Mouse (Mus musculus) embryo, embryonic 10.5 days (tissue): Measurements from ENCODE around the gene Irak3.
A peak's percentile ranks its signal among the peaks of the same experiment; 100 is the strongest.

Experiments
- DNase-seq: peaks from one replicate; pipeline ENCODE4 v3.0.0-alpha.2; 2015; ENCODE audit warnings: low spot score

Gene Irak3

DNA sequence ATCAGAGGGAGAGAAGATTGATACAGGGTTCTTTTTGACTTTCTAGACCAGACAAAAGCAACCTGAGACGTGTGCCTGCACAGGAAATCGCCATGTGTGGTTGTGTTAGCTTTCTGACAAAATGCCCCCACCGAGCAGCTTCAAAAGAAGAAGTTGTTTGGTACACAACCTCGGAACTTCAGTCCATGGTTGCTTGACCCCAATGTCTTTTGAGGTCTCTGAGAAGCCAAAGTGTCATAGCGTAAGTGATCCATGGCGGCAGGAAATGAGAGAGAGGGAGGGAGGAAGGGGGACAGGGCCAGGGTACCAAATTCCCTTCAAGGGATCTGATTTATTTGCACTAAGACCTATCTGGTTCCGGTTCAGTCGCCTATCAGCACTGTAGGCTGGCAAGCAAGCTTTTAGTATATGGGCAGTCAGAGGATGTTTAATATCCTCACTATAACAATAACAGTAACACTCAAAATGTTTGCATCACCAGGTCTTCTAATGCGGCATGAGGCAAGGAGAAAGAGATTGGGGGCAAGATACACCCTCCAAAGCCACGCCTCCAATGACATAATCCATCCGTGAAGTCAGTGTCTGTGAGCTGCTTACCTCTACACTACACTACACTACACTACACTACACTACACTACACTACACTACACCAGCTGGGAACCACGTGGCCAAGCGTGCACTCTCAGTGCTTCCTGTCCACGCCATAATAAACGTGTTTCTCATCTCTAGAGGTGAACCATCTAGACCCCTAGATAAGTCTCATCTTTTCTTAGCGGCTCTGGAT, 729 bp upstream of the Irak3 start:
- no peak for DNase-seq

DNA sequence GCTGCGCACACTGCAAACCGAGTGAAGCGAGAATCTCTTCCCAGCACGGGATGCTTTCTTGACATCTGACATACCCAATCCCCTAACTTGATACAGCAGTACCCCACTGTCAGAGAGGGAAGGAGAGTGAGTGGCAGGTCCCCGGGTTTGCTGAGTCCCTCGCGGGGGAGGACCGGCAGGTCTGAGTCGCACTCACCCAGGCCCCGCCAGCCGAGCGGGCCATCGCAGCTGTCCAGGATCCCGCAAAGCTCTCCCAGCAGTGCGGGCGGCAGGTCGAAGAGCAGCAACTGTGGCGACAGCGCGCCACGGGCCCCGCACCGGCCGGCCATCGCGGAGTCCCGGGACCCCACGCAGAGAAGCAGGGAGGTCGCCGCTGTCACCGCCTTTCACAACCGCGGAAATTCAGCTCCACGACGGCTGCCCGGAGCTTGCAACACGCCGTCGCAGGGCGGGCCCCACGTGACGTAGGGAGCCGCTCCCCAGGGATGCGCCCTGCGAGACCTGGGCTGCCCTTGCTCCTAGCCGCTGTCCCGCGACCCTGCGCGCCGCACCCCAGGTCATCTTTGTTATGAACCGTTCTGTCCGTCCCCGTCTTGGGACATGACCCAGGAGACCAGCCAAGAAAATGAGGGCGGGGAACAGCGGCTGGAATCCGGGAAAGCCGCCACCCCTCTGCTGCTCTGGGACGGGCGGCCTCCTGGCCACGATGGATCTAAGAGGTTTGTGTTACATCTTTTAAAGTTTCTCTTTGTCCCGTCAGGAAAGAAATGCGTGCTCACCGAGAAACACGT, 604 bp downstream of the Irak3 start, which contains the start of gene Tmbim4:
Gene Tmbim4 (plus strand): TSS at position 460 of the 791 bp plus-strand sequence.
- peak; percentile 59 for DNase-seq

DNA sequence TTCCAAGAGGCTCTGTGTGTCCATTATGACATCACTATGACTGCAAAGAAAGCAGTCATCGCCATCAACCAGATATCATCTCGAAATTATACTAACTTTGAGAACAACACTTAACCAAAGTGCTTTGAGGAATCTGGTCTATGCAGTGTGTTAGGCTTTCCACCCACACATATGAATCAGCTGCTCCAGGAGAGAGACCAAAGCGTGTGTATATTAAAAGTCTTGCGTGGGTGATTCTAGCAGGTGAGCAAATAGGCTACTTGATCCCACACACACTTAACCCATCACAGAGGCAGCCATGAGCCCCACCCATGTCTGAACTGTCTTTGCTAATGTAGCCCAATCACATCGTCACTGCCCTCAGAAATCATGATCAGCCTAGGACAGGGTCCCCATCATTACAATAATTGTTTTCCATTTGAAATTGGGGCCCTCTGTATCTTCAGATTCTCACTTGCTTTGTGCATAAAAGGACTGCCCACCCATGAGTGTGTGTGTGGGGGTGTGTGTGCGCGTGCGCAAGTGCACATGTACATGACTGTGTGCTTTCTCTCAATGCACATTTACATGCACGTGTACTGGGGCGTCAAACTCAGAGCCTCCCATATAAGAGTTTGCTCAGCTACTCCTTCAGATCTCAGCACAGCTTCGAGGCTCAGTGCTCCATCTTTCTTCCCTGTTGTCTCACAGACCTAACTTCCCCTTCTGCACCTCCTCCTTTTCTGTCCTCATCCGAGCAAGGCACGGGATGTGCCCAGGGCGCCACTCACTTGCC, 4.7 kb downstream of the Irak3 start:
- no peak for DNase-seq

DNA sequence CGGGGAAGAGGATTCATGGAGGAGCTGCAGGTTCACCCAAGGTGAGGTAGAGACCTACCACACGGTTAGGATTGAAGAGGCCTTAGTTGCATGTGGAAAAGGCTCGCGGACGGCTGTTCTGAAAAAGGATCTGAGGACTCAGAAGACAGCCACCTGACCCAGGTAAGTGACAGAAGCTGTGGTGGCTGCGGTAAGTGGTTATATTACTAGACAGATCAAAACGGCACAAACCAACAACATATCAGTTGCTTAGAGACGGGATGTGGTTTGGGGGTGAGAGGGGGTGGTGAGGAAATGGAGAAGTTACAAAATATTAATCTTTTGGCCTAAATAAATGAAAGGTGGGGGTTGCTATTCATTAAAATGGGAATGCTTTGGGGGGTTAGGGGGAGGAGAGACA, 8.7 kb downstream of the Irak3 start:
- no peak for DNase-seq

DNA sequence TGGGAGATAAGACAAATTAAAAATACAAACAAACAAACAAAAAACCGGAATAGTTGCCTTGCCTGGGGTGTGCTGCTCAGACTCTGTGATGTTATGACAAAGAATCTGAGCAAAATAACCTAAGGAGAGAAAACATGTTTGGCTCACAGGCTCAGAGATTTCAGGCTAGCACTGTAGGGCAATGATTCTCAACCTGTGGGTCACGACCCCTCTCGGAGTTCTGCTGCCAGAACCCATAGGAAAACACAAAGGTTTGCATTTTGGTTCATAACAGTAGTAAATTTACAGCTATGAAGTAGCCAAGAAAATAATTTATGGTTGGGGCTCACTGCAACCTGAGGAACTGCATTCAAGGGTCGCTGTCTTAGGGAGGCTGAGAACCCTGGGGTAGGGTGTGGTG, 9.7 kb downstream of the Irak3 start:
- no peak for DNase-seq

DNA sequence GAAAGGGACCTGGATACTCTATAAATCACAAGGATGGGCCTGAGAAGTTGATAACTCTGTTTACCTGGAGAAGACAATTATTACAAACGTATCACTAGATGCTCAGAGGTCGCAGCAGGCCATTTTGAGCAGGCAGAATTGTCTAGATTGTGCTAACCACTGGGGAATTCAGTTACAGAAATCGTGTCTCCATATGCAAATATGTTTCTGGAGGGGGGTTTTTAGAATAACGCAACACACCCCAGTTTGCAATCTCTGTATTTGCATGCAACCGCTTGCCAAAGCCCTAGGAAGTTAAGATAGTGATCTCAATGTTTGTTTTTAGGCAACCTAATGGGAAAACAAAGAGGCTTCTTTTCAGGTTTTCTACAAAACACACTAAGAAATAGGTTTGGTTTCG, 10.8 kb downstream of the Irak3 start:
- no peak for DNase-seq

DNA sequence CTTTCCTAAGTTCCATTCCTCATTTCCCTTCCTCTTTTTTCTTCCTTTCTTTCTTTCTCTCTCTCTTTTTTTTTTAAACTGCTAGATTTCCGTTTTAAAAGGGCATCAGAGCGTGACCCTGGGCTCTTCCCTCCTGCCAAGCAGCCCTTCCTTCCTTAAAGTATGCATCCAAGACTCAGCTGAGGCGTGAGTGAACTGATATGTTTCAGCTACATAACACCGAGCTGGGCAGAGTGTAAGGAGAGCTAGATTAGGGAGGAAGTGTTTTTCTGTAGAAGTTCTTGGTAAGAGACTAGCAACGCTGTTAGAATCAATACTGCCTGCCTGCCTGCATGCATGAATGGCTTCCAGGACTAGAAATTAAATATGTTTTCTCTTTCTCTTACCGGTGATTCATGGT, 12.1 kb downstream of the Irak3 start:
- DNase-seq, result no peak

DNA sequence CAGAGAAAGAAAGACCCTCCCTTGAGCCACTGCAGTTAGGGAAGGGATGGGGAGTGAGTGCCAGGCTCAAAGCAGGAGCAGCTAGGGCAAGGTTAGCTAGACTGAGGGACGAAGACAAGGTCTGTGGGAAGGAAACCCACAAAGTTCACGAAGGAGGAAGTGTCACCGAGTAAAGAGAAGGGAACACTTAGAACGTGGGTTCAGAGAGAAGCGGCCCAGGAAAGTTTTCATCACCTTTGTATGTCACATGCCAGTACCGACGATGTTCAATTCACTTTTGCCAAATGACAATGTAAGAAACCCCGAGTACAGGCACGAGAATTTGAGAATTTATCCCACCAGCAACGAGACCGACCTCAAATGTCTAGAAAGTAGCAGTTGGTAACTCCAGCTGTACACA, 12.7 kb downstream of the Irak3 start:
- DNase-seq, result no peak

DNA sequence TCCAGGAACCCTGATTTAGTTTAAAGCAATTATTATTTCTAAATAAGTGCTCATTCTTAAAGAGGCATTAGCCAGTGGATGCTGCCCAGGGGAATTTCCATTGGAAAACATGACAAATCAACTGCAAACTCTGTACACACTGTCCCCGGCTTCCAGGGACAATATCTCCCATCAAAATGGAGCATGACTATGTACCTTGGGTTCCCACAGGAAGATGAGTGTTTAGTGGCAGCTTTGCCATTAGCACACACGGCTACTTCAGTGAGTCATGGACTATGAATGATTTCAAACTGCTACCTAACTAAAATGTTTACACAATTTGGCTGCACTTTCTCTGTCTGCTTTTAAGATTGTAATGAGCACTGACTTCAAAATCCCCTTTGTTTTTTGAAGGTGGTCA, 13.4 kb downstream of the Irak3 start:
- no peak for DNase-seq

DNA sequence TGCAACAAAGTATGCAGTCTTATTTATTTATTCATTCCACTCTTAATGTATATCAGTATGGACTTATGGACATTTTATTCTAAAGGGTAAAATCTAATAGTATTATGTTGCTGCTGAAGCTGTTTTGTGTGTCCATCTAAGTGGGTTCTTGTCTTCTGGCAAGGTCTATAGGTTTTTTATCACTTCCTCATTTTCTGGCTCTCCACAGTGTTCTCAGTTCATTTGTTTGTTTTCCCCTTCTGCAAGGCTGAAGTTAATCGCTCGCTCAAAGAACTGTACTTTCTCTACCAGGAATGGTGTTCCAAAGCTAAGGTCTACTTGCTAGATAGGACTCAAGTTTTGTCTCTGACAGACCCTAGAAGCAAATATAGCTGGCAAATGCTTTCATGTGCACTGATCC, 18.6 kb downstream of the Irak3 start:
- no peak for DNase-seq

DNA sequence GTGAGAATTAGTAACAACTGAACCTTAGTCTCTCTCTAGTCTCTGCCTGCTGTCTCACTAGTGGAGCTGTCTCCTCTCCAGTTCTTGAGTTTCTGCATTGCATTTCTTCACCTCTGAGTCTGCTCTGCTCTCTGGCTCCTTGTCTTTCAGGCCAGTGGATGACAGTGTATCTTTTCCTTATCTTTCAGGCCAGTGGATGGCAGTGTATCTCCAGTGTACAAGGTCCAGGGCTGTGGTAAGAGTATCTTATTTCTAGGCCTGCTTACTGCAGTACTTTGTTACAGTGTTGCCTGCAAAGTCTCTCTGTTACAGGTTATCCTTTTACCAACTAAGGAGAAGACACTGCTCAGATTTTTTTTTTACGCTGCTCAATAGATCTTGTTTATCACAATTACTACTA, 19.0 kb downstream of the Irak3 start:
- no peak for DNase-seq

DNA sequence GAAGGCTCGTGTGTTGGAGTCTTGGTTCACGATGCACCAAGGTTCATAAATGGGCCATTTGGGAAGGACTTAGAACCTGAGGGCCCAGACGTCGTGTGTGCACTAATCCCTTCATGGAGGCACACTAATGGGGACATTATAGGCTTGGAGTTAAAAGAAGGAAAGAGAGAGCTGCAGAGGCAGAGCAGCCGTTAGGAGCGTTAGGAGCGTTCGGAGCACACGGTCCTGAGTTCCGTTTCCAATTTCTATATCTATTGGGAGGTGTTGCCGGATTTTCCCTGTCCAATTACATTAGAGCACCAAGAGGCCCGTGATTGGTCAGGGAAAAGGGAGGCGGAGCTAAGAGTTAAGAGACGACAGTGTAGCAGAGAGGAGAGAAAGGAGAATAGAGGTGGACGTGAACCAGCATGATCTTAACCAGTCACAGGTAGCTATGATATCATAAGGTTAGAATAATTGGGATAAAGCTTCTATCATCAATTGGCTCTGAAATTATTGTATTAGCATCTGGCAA, 27.7 kb downstream of the Irak3 start:
- no peak for DNase-seq

DNA sequence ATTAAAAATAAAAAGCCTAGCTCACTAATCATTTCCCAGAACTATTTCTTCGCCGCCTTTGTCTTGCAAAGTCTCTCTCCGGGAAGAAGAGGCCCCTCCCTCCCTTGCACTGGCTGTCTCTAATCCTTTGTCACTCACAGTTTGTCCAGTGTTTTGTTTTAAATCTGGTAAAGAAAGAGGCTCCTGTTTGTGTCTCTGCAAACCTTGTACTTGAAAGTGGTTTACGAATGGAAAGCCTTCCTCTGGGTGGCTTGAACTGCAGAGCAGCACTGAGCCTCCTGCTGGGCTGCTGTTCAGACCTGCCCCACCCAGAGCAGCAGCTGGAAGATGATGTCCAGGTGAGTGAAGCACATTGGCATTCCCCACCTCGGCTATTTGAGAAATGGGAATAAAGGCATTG, 30.6 kb downstream of the Irak3 start:
- no peak for DNase-seq

DNA sequence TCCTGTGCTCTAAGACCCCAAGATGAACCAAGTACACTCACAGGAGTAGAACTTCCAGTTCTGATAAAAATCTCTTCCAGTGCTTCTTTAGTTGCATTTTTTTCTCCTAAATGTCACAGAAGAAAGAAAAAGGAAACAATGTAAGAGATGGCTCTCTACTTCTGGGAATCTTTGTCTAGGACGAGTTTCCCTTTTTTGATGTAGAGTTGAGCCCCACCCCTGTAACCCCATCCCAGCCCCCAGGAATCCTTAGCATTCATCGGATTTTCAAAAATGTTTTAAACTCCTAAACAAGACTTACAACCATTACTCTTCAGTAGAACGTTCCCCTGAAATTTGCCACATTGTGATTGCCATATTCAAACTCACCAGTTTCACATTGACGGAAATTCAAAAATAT, 31.7 kb downstream of the Irak3 start:
- DNase-seq, result no peak

DNA sequence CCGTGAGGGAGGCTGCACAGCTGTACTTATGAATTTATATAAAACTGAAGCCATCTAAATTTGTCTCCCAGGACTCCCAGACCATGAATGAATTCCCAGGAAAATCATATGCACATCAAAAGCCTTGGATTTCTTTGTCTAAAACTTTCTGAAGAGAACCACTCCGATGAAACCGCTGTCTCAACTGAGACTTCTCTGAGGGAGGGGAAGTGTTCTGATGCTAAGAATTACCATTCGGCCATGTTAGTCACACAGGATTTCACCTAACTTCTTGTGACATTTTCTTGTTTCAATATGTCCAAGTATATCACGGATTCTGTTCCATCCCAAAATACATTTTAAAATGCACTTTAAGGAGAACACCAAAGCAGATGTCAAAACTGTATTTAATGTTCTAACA, 32.1 kb downstream of the Irak3 start:
- DNase-seq, result no peak

DNA sequence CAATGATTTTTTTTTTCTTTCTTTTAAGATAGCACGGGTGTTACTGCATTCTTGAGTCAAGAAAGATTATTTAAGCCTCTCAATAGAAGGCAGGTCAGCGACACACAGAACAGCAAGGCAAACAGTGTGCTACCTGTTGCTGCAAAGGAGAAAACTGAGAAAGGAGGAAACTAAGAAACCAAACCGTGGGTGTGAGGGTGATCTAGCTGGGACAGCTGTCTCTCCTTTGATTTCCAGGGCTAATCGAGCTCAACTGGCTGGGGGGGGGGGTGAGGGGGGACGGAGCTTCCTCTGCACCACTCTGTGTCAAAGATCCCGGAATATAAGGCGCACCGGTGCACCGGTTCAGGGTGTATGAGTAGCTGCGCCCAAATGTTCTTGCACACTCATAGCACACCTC, 32.9 kb downstream of the Irak3 start:
- DNase-seq, result no peak

DNA sequence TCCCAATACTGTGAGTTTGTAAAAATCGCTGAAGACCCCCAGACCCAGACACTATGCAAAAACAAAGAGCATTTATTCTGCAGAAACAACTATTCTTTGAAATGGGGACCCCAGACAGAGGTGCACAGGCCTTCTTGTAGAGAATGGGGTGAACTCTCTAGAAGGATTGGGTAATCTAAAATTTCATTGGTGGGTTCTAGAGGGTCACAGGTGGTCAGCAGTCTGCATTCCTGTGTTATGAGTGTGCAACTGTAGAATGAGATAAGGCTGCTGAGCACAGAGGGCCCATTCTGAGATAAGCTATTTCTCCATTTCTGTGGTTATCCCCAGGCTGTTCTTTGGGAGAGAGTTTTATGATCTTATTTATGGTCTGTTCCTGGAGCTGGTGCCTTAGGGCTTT, 33.9 kb downstream of the Irak3 start:
- no peak for DNase-seq

DNA sequence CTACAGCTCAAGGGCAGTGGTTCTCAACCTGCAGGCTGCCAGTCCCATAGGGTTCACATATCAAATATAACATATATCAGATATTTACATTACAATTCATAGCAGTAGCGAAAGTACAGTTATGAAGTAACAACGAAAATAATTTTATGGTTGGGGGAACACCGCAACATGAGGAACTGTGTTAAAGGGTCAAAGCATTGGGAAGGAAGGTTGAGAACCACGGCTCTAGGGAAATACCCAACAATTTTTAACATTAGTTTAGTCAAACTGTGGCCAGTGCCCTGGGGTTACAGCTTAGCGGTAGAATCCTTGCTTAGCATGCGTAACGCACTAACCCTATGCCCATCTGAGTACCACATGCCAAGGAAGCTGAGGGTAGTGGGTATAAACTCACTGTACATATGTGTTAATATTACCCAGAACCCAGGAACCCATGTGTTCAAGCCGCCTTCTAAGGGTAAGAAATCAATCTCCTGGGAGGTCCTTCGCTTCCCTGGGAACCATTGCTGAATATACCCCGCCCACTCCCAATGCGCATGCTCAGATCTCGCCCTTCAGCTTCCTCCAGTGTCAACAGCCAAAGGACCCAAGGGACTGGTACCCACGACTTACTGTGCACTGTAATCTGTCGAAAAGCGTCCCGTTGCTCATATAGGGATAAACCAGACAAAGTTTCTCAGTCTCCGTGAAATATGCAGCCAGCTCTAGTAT, 36.0 kb downstream of the Irak3 start:
- DNase-seq, result no peak

DNA sequence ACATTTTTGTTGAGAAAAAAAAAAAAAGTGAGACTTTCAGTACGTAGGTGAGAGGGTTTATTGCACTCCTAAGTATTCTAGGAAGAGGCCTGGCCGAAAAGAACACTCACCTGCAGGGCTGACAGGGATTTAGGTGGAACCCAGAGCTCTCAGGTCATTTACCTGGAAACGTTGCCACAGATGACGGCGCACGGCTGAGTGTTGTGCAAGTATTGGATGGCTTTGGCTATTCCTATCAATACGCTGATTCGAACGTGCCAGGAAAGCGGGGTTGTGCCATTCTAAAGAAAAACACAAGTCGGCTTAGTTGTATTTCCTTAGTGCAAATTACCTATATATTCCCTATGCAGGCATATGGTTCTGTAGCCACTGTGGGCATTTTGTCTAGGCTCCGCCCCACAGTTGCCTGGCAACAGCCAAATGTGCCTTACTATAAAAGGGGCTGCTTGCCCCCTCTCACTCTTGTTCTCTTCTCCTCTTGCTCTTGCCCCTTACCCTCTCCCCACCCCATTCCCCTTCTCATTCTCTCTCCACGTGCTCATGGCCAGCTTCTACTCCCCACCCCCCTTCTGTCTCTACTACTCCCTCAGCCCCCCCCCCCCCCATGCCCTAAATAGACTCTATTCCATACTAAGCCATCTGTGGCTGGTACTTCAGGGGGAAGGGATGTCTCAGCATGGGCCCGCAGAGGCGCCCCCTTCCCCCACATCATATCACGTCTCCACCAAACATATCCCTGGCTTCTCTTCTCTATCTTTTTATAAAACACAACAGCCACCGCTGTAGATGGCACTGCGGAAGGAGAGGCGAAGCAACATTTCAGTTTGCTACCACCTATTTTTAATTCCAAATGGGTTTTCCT, 36.8 kb downstream of the Irak3 start:
- DNase-seq, result no peak

DNA sequence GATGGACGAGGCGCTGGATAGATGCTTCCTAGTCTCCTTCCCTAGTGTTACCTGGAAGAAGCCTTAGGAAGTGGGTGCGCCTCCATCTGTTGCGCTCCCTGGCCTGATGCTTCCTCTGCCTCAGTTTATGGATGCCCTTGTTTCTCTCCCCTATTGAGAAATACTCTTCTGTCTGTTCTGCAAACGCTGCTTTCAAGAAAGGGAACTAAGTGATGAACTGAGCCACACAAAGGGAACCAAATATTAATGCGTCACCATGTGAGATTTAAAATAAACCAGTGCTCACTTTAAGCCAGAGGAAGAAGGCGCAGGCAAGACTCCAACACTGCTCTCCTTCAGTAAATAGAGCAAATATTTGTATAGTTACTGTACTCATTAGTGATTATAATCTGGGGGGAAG, 38.4 kb downstream of the Irak3 start:
- no peak for DNase-seq

DNA sequence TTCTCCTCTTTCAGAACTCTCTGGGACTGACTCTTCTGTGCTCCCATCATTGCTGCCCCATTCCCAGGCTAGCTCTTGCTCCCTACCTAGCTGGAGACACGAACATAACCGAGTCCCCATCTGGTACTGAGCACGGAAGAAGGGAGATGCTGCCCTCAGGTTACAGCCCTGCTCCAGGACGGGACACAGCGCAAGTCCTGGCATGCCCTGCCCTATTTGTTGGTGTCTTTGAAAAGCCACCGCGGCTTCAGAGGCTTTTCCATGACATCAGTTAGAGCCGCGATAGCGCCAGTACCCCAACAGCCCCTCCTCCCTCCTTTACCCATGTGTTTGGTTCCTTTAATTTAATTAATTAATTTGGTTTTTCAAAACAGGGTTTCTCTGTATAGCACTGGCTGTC, 39.1 kb downstream of the Irak3 start:
- no peak for DNase-seq
